Mouse (Mus musculus) midbrain, embryonic 16.5 days (tissue): ENCODE measurements around the gene Gimap7. TPM values are rescaled to one million over a fixed set of nuclear protein-coding genes. Genes with fewer than 3 reads are reported as not detected.

Experiments used
- ATAC-seq: fragments of 200-750 bp; cut with Nextera tagmentation; 2 replicates; pipeline ENCODE4 v1.8.0; 2017; ENCODE audit warnings: moderate TSS enrichment
- H3K27ac ChIP-seq: fragments of 300-500 bp; sonication (generic); 2 replicates; pipeline ENCODE4 v1.5.1; 2014; ENCODE audit warnings: mild to moderate bottlenecking, low read length, mixed read lengths
- H3K27me3 ChIP-seq: fragments of 300-500 bp; sonication (generic); 2 replicates; pipeline ENCODE4 v1.6.1; 2014; ENCODE audit warnings: low read depth, low read length, mixed read lengths; ENCODE audit not compliant: control insufficient read depth, insufficient read depth
- H3K36me3 ChIP-seq: fragments of 300-500 bp; sonication (generic); 2 replicates; pipeline ENCODE4 v1.6.1; 2014; ENCODE audit warnings: mild to moderate bottlenecking, low read length, moderate library complexity, mixed read lengths; ENCODE audit not compliant: control insufficient read depth, insufficient read depth
- H3K4me1 ChIP-seq: fragments of 300-500 bp; sonication (generic); 2 replicates; pipeline ENCODE4 v1.6.1; 2014; ENCODE audit warnings: mild to moderate bottlenecking, low read length, mixed read lengths; ENCODE audit not compliant: control insufficient read depth, insufficient read depth
- H3K4me2 ChIP-seq: fragments of 300-500 bp; sonication (generic); 2 replicates; pipeline ENCODE4 v1.6.1; 2014; ENCODE audit warnings: mild to moderate bottlenecking, low read length, mixed read lengths
- H3K4me3 ChIP-seq: fragments of 300-500 bp; sonication (generic); 2 replicates; pipeline ENCODE4 v1.5.1; 2014; ENCODE audit warnings: low read depth, mild to moderate bottlenecking, low read length, moderate library complexity, mixed read lengths
- H3K9ac ChIP-seq: fragments of 300-500 bp; sonication (generic); 2 replicates; pipeline ENCODE4 v1.6.1; 2014; ENCODE audit warnings: low read depth, low read length, mixed read lengths
- H3K9me3 ChIP-seq: fragments of 300-500 bp; sonication (generic); replicated peaks from 2 replicates; pipeline ENCODE4 v1.6.1; 2014; ENCODE audit warnings: mild to moderate bottlenecking, low read length, mixed read lengths; ENCODE audit not compliant: control insufficient read depth, poor library complexity, severe bottlenecking
- WGBS: fragments of 180-500 bp; shearing (Covaris S2); extraction: QIAGEN DNeasy Blood & Tissue Kit; methylation state at CpG from one replicate; pipeline ENCODE4 v1.1.7; 2014; 5-methylcytosine and 5-hydroxymethylcytosine counted together
- polyA plus RNA-seq: library from polyadenylated mRNA; unstranded; fragments of >200 nt; fragmentation: Nextera tagmentation; extraction: Ambion mirVana; gene quantifications from 2 replicates; pipeline ENCODE4 v1.2.1, GENCODE M21; 2015

The Gimap7 gene
- polyA plus RNA-seq, 1 experiment from 2014 or later, result not detected

DNA sequence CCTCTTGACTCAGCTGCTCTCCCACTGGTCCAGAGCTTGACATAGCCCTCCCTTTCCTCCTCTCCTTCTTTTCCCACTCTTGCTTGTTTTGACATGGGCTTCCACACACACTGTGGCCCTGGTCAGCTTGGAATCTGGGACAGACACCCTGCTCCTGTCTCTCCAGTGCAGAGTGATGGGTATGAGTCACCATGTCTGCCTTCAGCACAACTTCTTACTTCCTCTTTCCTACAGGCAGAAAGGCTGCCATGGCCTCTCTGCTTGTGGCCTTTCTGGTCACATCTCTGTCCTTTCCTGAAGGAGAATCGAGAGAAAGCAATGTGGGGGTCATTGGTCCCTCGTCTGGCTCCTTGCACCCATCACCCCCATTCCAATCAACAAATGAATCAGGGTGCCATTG lies 31.3 kb upstream of the Gimap7 start:
- Histone ChIP-seq H3K9me3 (no peaks in the 10 kb centered on the region), H3K4me1 (no peaks in the 10 kb centered on the region), H3K4me2 (no peak overlapping the region), H3K4me3 (no peak overlapping the region), H3K27ac (no peak overlapping the region), H3K36me3 (no peaks in the 10 kb centered on the region), H3K9ac (no peak overlapping the region), H3K27me3 (no peaks in the 10 kb centered on the region)
- 79% methylated on average over 2 of the region's 2 CpGs for WGBS
- no peak for ATAC-seq

DNA sequence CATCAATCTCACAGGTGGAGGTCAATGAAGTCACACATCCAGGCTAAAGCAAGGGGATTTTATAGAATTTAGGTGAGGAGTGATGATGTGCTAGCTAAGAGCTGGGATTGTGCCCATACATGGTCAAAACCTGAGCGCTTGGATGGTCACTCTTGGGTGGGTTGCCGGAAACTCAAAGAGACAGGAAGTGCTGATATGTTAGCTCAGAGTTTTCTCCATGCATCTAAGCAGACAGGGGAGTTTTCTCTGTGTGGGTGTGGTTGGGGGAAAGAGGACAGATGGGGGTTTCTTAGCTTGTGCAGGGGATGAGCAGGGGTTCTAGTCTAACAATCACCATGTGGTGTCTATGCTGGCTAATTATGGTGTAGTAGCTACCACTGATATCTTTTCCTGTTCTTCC lies 29.1 kb upstream of the Gimap7 start:
- Histone ChIP-seq H3K4me2 (no peak overlapping the region), H3K9ac (no peak overlapping the region), H3K4me3 (no peak overlapping the region), H3K36me3 (no peaks in the 10 kb centered on the region), H3K27ac (no peak overlapping the region), H3K4me1 (no peaks in the 10 kb centered on the region), H3K9me3 (no peaks in the 10 kb centered on the region), H3K27me3 (no peaks in the 10 kb centered on the region)
- 93% methylated on average over 2 of the region's 2 CpGs for WGBS
- no peak for ATAC-seq

DNA sequence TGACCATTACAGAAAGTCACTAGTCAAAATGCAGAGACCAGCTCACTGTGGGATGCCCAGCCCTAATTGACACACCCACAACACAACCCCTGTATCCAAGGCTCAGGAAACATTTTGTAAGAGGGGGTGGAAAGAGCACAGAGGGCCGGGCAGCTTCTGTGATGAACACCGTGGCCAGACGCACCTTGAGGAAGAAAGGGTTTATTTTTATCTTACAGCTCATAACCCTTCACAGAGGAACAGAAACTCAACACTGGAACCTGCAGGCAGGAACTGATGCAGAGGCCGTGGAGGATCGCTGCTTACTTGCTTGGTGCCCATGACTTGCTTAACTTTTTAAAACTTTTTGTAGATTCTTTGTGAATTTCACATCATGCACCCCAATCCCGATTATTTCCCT lies 25.5 kb upstream of the Gimap7 start:
- Histone ChIP-seq H3K9ac (no peak overlapping the region), H3K4me3 (no peak overlapping the region), H3K4me2 (no peak overlapping the region), H3K36me3 (no peaks in the 10 kb centered on the region), H3K4me1 (no peaks in the 10 kb centered on the region), H3K27ac (no peak overlapping the region), H3K9me3 (no peaks in the 10 kb centered on the region), H3K27me3 (no peaks in the 10 kb centered on the region)
- WGBS, result 93% methylated on average over 6 of the region's 6 CpGs
- ATAC-seq, result no peak

DNA sequence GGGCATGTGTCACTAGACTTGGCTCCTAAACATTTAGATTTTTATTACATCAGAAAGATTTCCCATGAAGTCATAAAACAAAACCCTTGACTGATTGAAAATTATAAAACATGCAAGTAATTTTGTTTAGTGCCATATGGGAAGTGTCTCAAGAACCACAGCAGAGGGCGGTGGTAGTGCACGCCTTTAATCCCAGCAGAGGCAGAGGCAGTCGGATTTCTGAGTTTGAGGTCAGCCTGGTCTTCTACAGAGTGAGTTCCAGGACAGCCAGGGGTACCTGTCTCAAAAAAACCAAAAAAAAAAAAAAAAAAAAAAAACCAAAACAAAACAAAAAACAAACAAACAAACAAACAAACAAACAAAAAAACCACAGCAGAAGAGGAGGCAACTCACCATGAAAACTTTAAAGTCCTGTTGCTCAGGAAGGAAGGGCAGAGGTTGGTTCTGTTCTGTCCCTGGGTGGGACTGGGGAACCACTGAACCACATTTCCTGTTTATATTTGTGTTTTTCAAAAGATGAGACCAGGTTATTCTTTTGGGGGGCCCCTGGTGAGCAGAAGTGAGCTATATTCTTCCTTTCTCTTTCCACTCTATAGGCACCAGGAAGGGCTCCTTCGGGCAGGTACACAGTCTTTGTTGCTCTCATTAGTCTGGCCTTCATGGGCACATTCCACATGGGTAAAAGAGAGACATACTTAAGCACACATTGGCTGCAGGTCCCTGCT lies 21.4 kb upstream of the Gimap7 start:
- Histone ChIP-seq H3K27ac (no peak overlapping the region), H3K4me1 (no peaks in the 10 kb centered on the region), H3K27me3 (no peaks in the 10 kb centered on the region), H3K4me2 (no peak overlapping the region), H3K9me3 (no peaks in the 10 kb centered on the region), H3K4me3 (no peak overlapping the region), H3K36me3 (no peaks in the 10 kb centered on the region), H3K9ac (no peak overlapping the region)
- ATAC-seq, result no peak
- WGBS, result 83% methylated on average over 4 of the region's 4 CpGs

DNA sequence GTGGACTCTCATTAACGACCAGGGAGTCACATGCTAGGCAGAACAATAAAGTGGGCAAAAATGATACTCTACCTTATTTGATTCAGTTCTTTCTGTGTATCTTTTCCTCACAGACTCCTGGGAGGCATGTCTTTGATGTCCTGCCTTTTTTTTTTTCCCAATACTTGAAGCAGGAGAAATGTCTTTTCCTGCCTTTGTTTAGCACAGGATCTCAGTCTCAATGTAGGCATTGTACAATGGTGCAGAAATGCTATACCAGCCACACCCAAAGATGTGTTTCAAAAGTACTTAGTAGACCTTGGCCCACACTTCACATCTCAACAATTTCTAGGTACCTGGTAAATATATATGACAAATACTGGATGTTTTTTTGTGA lies 20.9 kb upstream of the Gimap7 start:
- Histone ChIP-seq H3K9ac (no peak overlapping the region), H3K4me1 (no peaks in the 10 kb centered on the region), H3K4me2 (no peak overlapping the region), H3K9me3 (no peaks in the 10 kb centered on the region), H3K4me3 (no peak overlapping the region), H3K36me3 (no peaks in the 10 kb centered on the region), H3K27me3 (no peaks in the 10 kb centered on the region), H3K27ac (no peak overlapping the region)
- ATAC-seq, result no peak
- 44% methylated on average over 1 of the region's 1 CpGs for WGBS

DNA sequence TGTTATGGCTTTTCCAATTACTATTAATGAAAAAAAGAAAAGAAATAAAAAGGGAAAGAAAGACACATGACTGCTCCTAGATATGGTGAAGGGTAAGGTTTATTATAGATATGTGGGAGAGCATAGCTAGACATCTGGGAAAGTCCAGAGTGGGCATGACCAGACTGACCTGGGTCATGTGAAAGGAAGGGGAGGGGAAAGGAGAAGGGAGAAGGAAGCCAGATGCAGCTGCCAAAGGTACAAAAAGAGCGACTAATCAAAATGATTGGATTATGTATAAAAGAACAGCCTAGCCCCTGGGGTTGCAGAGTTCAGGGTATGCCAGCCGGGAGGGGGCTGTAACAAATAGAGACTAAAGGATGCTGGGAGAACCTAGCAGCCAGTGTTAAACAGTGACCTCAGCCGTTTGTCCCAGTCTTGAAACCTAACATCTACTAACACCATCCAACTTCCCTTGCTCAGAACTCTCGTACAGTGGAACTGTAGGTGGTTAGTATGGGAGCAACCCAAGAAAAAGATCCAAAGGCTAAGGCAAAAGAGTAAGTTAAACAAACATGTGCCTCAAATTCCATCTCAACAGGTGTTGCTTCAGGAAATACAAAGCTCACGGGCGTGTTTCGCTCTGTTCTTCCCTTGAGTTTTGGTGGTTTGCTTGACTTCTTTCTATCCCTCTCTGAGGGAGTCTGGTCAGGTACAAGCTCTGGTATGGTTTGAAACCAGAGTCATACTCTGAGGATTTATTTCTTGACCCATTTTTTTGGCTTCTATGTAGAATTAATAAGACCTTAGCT lies 20.2 kb upstream of the Gimap7 start:
- Histone ChIP-seq H3K27me3 (no peaks in the 10 kb centered on the region), H3K9ac (no peak overlapping the region), H3K4me1 (no peaks in the 10 kb centered on the region), H3K4me3 (no peak overlapping the region), H3K27ac (no peak overlapping the region), H3K9me3 (no peaks in the 10 kb centered on the region), H3K4me2 (no peak overlapping the region), H3K36me3 (no peaks in the 10 kb centered on the region)
- WGBS, result 76% methylated on average over 7 of the region's 7 CpGs
- no peak for ATAC-seq

DNA sequence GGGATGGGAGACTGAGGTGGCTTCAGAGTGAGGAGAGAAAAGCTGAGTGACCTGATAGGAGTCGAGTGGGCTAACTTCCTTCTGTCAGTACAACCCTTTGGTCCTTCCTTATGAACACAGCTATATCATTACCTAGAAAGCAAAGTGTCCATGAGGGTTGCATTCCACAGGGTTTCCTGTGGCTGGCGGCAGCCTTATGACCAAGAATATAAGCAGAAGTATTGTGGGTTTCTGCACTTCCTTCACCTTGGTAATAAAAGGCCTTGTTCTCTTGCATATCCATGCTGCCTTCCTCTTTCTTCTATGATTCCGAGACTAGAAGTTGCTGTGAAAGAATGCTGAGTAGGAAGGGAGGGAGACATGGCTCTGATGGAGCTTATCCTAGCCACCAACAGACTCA lies 19.5 kb upstream of the Gimap7 start:
- no peaks in the 10 kb centered on the region for H3K4me1 ChIP-seq
- no peaks in the 10 kb centered on the region for H3K36me3 ChIP-seq
- no peaks in the 10 kb centered on the region for H3K27me3 ChIP-seq
- H3K27ac ChIP-seq, result no peak overlapping the region
- no peaks in the 10 kb centered on the region for H3K9me3 ChIP-seq
- 85% methylated on average over 3 of the region's 3 CpGs for WGBS
- no peak overlapping the region for H3K4me3 ChIP-seq
- H3K9ac ChIP-seq, result no peak overlapping the region
- ATAC-seq, result no peak
- no peak overlapping the region for H3K4me2 ChIP-seq

DNA sequence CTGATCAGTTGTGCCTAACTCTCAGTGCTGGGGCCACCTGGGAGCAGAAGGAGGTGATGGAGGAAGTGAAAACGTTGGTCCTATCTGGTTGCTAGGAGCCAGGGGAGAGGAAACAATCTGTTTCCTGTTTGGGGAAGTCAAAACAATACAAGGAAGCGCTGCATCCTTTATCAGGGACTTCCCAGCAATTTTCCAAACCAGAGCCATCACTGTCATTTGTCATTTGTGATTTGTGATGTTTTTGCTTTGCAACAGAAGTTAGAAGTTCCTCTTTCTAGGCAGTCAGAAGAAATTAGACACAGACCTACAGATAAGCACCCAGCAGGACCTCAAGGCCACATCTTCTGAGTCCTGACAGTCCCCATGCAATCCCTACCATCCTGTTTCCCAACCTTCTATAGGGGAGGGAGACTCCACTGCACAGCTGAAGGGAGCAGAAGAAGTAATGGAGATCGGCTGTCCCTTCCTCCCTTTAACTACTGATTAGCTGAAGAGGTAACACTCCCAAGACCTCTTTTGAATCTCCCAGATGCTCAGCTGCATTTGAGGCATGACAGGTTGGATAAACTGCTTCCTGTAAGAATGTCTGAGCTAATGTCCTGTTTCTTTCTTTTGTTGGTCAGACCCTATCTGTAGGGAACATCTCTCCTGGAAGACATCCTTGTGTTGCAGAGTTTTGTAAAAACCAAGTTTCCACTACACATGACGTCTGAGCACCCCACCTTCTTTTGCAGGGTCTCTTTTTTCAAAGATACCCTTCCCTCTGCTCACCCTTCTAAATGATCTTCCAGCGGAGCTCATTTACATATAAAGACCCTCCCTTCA lies 18.0 kb upstream of the Gimap7 start:
- Histone ChIP-seq H3K4me2 (no peak overlapping the region), H3K9me3 (no peaks in the 10 kb centered on the region), H3K36me3 (no peaks in the 10 kb centered on the region), H3K9ac (no peak overlapping the region), H3K27me3 (no peaks in the 10 kb centered on the region), H3K27ac (no peak overlapping the region), H3K4me1 (no peaks in the 10 kb centered on the region), H3K4me3 (no peak overlapping the region)
- WGBS, result 65% methylated on average over 5 of the region's 5 CpGs
- no peak for ATAC-seq

DNA sequence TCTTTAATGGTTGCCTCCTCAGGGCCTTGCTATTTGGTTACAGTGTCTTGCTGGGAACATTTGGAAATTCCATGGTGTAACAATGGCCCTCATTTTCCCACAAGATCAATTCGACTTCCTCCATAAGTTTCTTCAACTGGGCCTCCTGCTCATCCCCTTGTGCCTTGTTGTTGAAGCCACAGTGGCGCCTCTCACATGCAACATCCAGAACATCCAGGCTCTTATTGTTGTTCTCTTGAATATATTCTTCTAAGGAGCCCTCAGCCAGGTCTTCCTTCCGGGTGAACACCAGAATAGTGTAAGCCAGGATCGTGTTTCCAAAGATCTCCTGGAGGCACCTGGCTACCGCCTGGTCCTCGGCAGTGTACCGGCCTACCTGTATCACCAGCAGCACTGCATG lies 16.3 kb upstream of the Gimap7 start:
- Histone ChIP-seq H3K4me3 (no peak overlapping the region), H3K9ac (no peak overlapping the region), H3K9me3 (no peaks in the 10 kb centered on the region), H3K27me3 (no peaks in the 10 kb centered on the region), H3K36me3 (no peaks in the 10 kb centered on the region), H3K27ac (no peak overlapping the region), H3K4me2 (no peak overlapping the region), H3K4me1 (no peaks in the 10 kb centered on the region)
- no peak for ATAC-seq
- WGBS, result 90% methylated on average over 7 of the region's 7 CpGs
